Mouse (Mus musculus) urinary bladder, postnatal 36 days (tissue): ENCODE results near the gene Nt5c3b.

ENCODE experiments used
- DNase-seq, 2 experiments: peaks; one replicate each; pipeline ENCODE4 v3.0.0; 2022; ENCODE audit warnings: low spot score in 2 of 2, mixed read lengths in 1 of 2

Gene Nt5c3b

DNA sequence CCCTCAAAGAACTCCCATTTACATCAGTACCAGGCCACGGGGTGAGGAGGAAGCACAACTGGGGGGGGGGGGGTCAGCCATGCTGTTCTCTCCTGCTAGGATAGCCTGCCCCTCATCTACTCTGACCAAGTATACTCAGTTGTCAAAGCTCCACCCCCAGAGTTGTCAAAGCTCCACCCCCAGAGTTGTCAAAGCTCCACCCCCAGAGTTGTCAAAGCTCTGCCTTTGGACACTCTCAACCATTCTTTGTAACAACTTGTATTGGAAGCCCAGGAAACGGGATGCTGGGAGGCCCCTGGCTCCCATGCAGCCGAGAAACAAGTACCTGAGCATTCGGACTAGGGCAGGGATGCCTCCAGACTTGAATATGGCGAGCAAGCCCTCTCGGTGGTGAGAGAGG is 58.9 kb downstream of the Nt5c3b start:
- DNase-seq: no peak

- no peak for DNase-seq
These were observed 62.3 kb downstream of the Nt5c3b start for GRCm38 (mm10) chr11:100379311-100379710.

GRCm38 (mm10) chr11:100378446-100378845 is 63.2 kb downstream of the Nt5c3b start:
- no peak for DNase-seq

DNA sequence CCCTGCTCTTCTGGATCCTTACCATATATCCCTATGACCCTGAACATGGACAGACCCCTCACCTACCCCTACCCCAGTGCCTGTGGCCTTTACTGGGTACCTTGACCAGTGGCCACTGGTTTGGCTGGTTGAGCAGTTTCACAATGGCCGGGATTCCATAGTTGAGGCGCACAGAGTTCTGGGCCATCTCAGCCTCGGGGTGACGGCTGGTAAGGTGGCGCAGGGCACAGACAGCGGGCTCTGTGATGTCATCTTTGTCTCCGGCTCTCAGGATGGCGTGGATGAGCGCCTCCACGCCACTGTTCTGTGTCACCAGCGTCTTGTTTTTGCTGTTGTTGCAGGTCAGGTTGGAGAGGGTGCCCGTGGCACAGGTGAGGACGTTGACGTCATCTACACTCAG is 63.6 kb downstream of the Nt5c3b start:
- DNase-seq: no peak

DNA sequence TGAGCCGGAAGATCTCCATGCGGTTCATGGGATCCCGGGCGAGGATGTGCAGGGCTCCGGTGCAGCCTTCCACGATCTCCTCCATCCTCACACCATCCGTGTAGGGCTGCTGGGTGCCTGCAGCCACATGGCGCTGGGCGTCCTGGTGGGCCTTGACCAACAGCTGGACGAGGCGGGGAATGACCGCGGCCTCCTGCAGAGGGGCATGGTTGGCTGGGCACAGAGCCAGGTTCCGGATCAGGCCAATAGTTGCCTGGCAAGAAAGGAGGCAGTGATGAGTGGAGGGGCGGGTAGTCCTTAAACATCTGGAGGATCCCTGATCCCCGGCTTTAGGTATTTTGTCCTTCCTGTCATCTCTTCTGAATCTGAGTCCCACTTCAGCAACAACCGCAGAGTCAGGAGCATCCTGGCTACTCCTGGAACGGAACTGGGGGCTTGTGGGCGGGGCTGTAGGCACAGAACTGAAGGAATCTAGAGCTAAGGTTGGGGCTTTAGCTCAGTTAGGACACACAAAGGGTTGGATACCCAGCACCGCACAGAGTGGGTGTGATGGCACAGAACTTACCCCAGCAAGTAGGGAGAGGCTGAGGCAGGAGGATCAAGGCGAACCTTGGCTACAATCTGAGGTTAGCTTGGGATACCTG is 64.7 kb downstream of the Nt5c3b start:
- DNase-seq: no peak

DNA sequence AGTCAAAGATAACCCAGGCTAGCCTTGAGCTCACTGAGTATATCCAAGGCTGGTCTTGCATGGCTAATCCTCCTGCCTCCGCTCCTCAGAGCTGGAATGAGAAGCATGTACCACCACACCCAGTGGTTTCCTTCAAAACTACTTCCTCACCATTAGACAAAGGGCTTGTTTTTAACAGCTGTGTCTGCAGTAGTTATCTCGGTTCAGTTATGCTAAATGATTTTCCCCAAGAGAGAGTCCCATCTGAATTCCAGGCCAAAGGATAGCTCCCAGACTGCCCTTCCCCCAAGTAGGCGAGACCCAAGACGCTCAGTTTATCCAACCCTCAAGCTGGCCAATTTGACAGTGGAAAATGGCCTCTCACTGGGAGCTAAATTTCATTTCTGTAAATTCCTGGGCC is 65.6 kb downstream of the Nt5c3b start:
- no peak for DNase-seq

DNA sequence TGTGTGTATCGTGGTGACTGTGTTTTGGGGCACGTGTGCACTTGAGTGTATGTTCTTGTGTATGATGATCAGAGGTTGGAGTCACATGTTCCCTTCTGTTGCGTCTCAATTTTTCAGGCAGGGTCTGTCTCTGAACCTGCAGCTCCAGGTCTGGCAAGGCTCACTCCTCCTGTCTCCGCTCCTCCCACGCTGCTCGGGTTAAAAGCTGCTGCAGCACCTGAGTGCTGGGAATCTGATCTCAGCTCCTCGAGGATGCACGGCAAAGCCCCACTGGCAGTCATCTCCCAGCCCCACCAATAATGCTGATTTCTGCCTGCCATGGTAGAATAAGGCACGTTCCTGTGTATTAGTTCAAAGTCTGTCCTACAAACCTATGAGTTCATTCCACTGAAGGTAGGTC is 66.5 kb downstream of the Nt5c3b start:
- no peak for DNase-seq
